Mouse (Mus musculus) intestine, embryonic 14.5 days (tissue): ENCODE results near the gene Gm20747. TPM values are rescaled to one million over a fixed set of nuclear protein-coding genes. Genes with fewer than 3 reads are reported as not detected.
"Not testable (repeated sequence)": the region's sequence is repeated elsewhere in the genome, so short reads cannot be mapped to it uniquely, and the experiment has no call there.

Source experiments
- ATAC-seq: fragments of 200-750 bp; cut with Nextera tagmentation; replicated peaks from 2 replicates; pipeline ENCODE4 v1.8.0; 2017; ENCODE audit warnings: low read depth, moderate number of reproducible peaks, moderate TSS enrichment, moderate library complexity; ENCODE audit not compliant: low FRiP score, low TSS enrichment
- DNase-seq: peaks from one replicate; pipeline ENCODE4 v3.0.0-alpha.2; 2018; ENCODE audit warnings: low spot score
- H3K27ac ChIP-seq: fragments of 300-500 bp; sonication (generic); 2 replicates; pipeline ENCODE4 v1.5.1; 2014; ENCODE audit warnings: low read depth, mild to moderate bottlenecking, control low read depth
- H3K27me3 ChIP-seq: fragments of 300-500 bp; sonication (generic); replicated peaks from 2 replicates; pipeline ENCODE4 v1.6.1; 2014; ENCODE audit warnings: low read length, control low read depth; ENCODE audit not compliant: control insufficient read depth, insufficient read depth
- H3K36me3 ChIP-seq: fragments of 300-500 bp; sonication (generic); 2 replicates; pipeline ENCODE4 v1.6.1; 2014; ENCODE audit warnings: low read length, control low read depth; ENCODE audit not compliant: control insufficient read depth, insufficient read depth
- H3K4me1 ChIP-seq: fragments of 300-500 bp; sonication (generic); replicated peaks from 2 replicates; pipeline ENCODE4 v1.6.1; 2014; ENCODE audit warnings: low read length, control low read depth, mixed read lengths; ENCODE audit not compliant: control insufficient read depth, insufficient read depth
- H3K4me2 ChIP-seq: fragments of 300-500 bp; sonication (generic); 2 replicates; pipeline ENCODE4 v1.6.1; 2014; ENCODE audit warnings: low read length
- H3K4me3 ChIP-seq: fragments of 300-500 bp; sonication (generic); 2 replicates; pipeline ENCODE4 v1.5.1; 2014; ENCODE audit warnings: low read depth, low read length, control low read depth, mixed read lengths
- H3K9ac ChIP-seq: fragments of 300-500 bp; sonication (generic); 2 replicates; pipeline ENCODE4 v1.6.1; 2014; ENCODE audit warnings: mild to moderate bottlenecking, low read length
- H3K9me3 ChIP-seq: fragments of 300-500 bp; sonication (generic); 2 replicates; pipeline ENCODE4 v1.6.1; 2016; ENCODE audit warnings: low read length, control low read depth; ENCODE audit not compliant: control insufficient read depth
- WGBS: fragments of 180-500 bp; shearing (Covaris S2); extraction: QIAGEN DNeasy Blood & Tissue Kit; methylation state at CpG from one replicate; pipeline ENCODE4 v1.1.7; 2014; 5-methylcytosine and 5-hydroxymethylcytosine counted together
- polyA plus RNA-seq: library from polyadenylated mRNA; unstranded; fragments of >200 nt; fragmentation: Nextera tagmentation; extraction: Ambion mirVana; gene quantifications from 2 replicates; pipeline ENCODE4 v1.2.1, GENCODE M21; 2014

Gm20747 gene
- polyA plus RNA-seq, result not detected in 2 replicates

- not testable (repeated sequence) for H3K9me3 ChIP-seq, H3K36me3 ChIP-seq, H3K4me3 ChIP-seq, H3K27ac ChIP-seq, DNase-seq, H3K4me1 ChIP-seq, ATAC-seq, H3K27me3 ChIP-seq, H3K4me2 ChIP-seq, H3K9ac ChIP-seq
- no CpG with 5 or more reads among the region's 3 CpGs for WGBS
Observed at GRCm38 (mm10) chrY:53418191-53418590, at the start of gene Gm20747. Gene Gm20747, minus strand, starts transcription at chrY:53418291.
